Mouse (Mus musculus) heart, adult 2 months (tissue): ENCODE data around the gene Ovgp1.

Experiments
- CTCF ChIP-seq: fragments of 200-600 bp; IDR thresholded peaks from 2 replicates; pipeline ENCODE4 v1.8.1; 2022; ENCODE audit warnings: antibody characterized with exemption, mild to moderate bottlenecking, moderate library complexity
- POLR2A ChIP-seq: fragments of 200-500 bp; IDR thresholded peaks from 2 replicates; pipeline ENCODE4 v1.6.1; 2011; ENCODE audit warnings: mild to moderate bottlenecking, low read depth, low read length, control low read depth; ENCODE audit not compliant: insufficient read depth

- TF ChIP-seq CTCF = no peak
- no peak for TF ChIP-seq POLR2A
Observed at GRCm38 (mm10) chr3:105933926-105934325, 39.6 kb upstream of the Ovgp1 start.
